ENCODE assay signal across 8 mouse cellular contexts in the genomic region with DNA sequence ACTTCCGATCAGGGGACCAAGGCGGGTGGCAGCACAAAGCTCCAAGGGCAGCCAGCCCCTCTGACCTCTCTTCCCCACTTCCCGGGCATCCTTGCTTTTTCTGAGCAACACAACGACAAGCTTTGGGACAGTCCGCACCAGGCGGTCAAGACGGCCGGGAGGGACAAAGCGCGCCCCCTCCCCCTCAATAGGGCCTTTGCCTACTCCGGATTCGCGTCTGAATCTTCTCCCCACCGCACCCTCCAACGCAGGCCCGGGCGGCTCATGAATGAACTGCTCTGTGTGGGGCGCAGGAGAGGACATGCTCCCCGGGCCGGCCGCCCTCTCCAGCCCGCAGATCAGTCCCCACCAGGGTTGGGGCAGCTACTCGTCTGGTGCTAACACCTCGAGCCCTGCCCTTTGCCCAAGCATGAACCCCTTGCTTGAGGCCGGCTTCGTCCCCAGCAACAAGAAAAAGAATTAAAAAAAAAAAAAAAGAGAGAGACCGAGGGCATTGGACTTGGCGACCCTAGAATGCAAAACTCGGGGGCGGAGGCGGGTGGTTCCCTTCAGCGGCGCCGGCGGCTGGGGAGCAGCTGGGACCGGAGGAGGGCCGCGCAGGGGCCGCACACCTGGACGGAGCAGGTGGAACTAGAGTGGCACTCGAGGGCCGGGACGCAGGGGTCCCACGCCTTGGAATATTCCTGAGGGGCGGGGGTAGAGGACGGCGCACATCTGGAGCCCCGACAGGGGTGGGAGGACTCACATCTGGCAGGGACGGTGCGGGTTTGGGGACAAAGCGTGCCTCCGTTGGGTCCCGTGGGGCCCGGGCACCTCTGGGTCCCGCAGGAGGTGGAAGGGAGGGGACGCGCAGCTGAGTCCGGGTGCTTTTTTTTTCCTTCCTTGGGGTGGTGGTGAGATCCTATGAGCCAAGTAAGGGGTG. TPM values are rescaled to one million over a fixed set of nuclear protein-coding genes. Genes with fewer than 3 reads are reported as not detected.
DNase-seq lines count a peak whose midpoint lies in the region; ATAC-seq and TF ChIP-seq lines count a peak whose summit lies in the region.

No protein-coding gene starts in this region.

- H3K9me3 ChIP-seq in G1E (replicated peaks): no peaks in the 10 kb centered on the region
- no peaks in the 10 kb centered on the region for H3K9me3 ChIP-seq in liver, embryonic 16.5 days (replicated peaks; ENCODE audit: control insufficient read depth, low read length)
- no peaks in the 10 kb centered on the region for H3K9me3 ChIP-seq in neural tube, embryonic 14.5 days (ENCODE audit: control insufficient read depth, low read length)

- peak; percentile 32; the same call in 1 of the 2 replicates for ATAC-seq in G1E (ENCODE audit: extremely low read depth, insufficient number of reproducible peaks, low FRiP score, poor library complexity, severe bottlenecking)
- ATAC-seq in common myeloid progenitor, adult 5-6 weeks (replicated peaks; ENCODE audit: low read depth, poor library complexity, severe bottlenecking): peak; percentile 54
- peak; percentile 36 for ATAC-seq in granulocyte monocyte progenitor cell, adult 5-6 weeks (replicated peaks; ENCODE audit: poor library complexity, severe bottlenecking)
- ATAC-seq in liver, embryonic 16.5 days (ENCODE audit: low read depth): peak; percentile 46
- peak; percentile 71 for ATAC-seq in neural tube, embryonic 14.5 days (ENCODE audit: low read depth)

- DNase-seq in 3T3-L1 (ENCODE audit: low read depth, low spot score) (peak; percentile 48), G1E (ENCODE audit: low spot score) (peak; percentile 73)
- DNase-seq in kidney, adult 9 months: peak; percentile 46
- peak; percentile 41 to 63 for DNase-seq in thymus, postnatal 36 days

- H3K4me2 ChIP-seq in liver, embryonic 16.5 days (ENCODE audit: low read depth, low read length): peak overlapping the region; percentile 99
- H3K4me2 ChIP-seq in neural tube, embryonic 14.5 days (ENCODE audit: low read depth, low read length): peak overlapping the region; percentile 64

- peaks cover 55% of the 10 kb centered on the region for H3K4me1 ChIP-seq in G1E (ENCODE audit: insufficient read depth, low read depth, low read length)
- H3K4me1 ChIP-seq in liver, embryonic 16.5 days (ENCODE audit: control insufficient read depth, low read depth, low read length): peaks cover 31% of the 10 kb centered on the region
- peaks cover 21% of the 10 kb centered on the region for H3K4me1 ChIP-seq in neural tube, embryonic 14.5 days (ENCODE audit: control insufficient read depth, insufficient read depth, low read length)

- peak overlapping the region; percentile 75 for H3K27ac ChIP-seq in liver, embryonic 16.5 days (ENCODE audit: low read length)
- H3K27ac ChIP-seq in neural tube, embryonic 14.5 days (ENCODE audit: low read depth, low read length): peak overlapping the region; percentile 92

- peak overlapping the region; percentile 77 for H3K4me3 ChIP-seq in G1E (ENCODE audit: low read depth, low read length)
- H3K4me3 ChIP-seq in liver, embryonic 16.5 days (ENCODE audit: low read depth, low read length): peak overlapping the region; percentile 74
- peak overlapping the region; percentile 88 for H3K4me3 ChIP-seq in neural tube, embryonic 14.5 days (ENCODE audit: low read depth, low read length)

- 1% methylated on average over 58 of the region's 58 CpGs for WGBS in liver, embryonic 16.5 days (ENCODE audit: insufficient replicate concordance)
- 1% methylated on average over 58 of the region's 58 CpGs for WGBS in neural tube, embryonic 14.5 days

- H3K36me3 ChIP-seq in G1E (replicated peaks): peaks cover 40% of the 10 kb centered on the region
- H3K36me3 ChIP-seq in liver, embryonic 16.5 days (ENCODE audit: control insufficient read depth, insufficient read depth): no peaks in the 10 kb centered on the region
- no peaks in the 10 kb centered on the region for H3K36me3 ChIP-seq in neural tube, embryonic 14.5 days (ENCODE audit: control insufficient read depth, insufficient read depth, low read length)

- H3K27me3 ChIP-seq in G1E (ENCODE audit: insufficient read depth, low read length): no peaks in the 10 kb centered on the region
- no peaks in the 10 kb centered on the region for H3K27me3 ChIP-seq in liver, embryonic 16.5 days (ENCODE audit: control insufficient read depth, insufficient read depth, low read depth, low read length)
- H3K27me3 ChIP-seq in neural tube, embryonic 14.5 days (ENCODE audit: control insufficient read depth, insufficient read depth, low read length): no peaks in the 10 kb centered on the region

- H3K9ac ChIP-seq in liver, embryonic 16.5 days (ENCODE audit: low read depth, low read length): peak overlapping the region; percentile 88
- H3K9ac ChIP-seq in neural tube, embryonic 14.5 days (replicated peaks; ENCODE audit: low read depth, low read length): peak overlapping the region; percentile 93

- TF ChIP-seq CTCF in G1E (IDR thresholded peaks at IDR 0.05; ENCODE audit: low read depth, low read length): no peak

RNA-seq across cellular contexts. Expression of a gene that starts 0.7 kb away (rescaled TPM):
- total RNA-seq in G1E (2014; fragmentation: Nextera tagmentation) (36.2 and 36.8 TPM in 2 replicates), G1E (2017) (17.3 and 29.6 TPM in 2 replicates)
- polyA plus RNA-seq in G1E (2012): 237 and 310 TPM in 2 replicates
- 11.0 and 14.4 TPM in 2 replicates for total RNA-seq in common myeloid progenitor, adult 5-6 weeks (2017)
- 81.2 and 91.4 TPM in 2 replicates for total RNA-seq in granulocyte monocyte progenitor cell, adult 5-6 weeks (2014; fragmentation: Nextera tagmentation)
- 10.6 and 36.8 TPM in 2 replicates for total RNA-seq in granulocyte monocyte progenitor cell, adult 5-6 weeks (2017)
- 94.4 and 99.9 TPM in 2 replicates for polyA plus RNA-seq in liver, embryonic 16.5 days (2015; fragmentation: Nextera tagmentation; extraction: Ambion mirVana)
- polyA plus RNA-seq in neural tube, embryonic 14.5 days (2014; fragmentation: Nextera tagmentation; extraction: Ambion mirVana): 110 and 129 TPM in 2 replicates

RNA-seq across cellular contexts. Expression of a gene that starts 1.3 kb away (rescaled TPM):
- total RNA-seq in G1E (2014; fragmentation: Nextera tagmentation) (22.6 and 25.0 TPM in 2 replicates), G1E (2017) (8.7 and 9.9 TPM in 2 replicates)
- polyA plus RNA-seq in G1E (2012): 18.6 and 21.6 TPM in 2 replicates
- total RNA-seq in common myeloid progenitor, adult 5-6 weeks (2017): 5.2 and 7.0 TPM in 2 replicates
- total RNA-seq in granulocyte monocyte progenitor cell, adult 5-6 weeks (2014; fragmentation: Nextera tagmentation): 4.0 and 7.5 TPM in 2 replicates
- 3.4 and 5.6 TPM in 2 replicates for total RNA-seq in granulocyte monocyte progenitor cell, adult 5-6 weeks (2017)
- polyA plus RNA-seq in liver, embryonic 16.5 days (2015; fragmentation: Nextera tagmentation; extraction: Ambion mirVana): 8.2 and 10.0 TPM in 2 replicates
- polyA plus RNA-seq in neural tube, embryonic 14.5 days (2014; fragmentation: Nextera tagmentation; extraction: Ambion mirVana): 108 and 117 TPM in 2 replicates

RNA-seq across cellular contexts. Expression of a gene that starts 26.3 kb away (rescaled TPM):
- total RNA-seq in G1E (2014; fragmentation: Nextera tagmentation) (not detected in 2 replicates), G1E (2017) (not detected in 2 replicates)
- polyA plus RNA-seq in G1E (2012): not detected in 2 replicates
- 0.27 and 0.34 TPM in 2 replicates for total RNA-seq in common myeloid progenitor, adult 5-6 weeks (2017)
- 0.26 TPM in 1 of 2 replicates, not detected in the other for total RNA-seq in granulocyte monocyte progenitor cell, adult 5-6 weeks (2014; fragmentation: Nextera tagmentation)
- total RNA-seq in granulocyte monocyte progenitor cell, adult 5-6 weeks (2017): 0.69 TPM in 1 of 2 replicates, not detected in the other
- polyA plus RNA-seq in liver, embryonic 16.5 days (2015; fragmentation: Nextera tagmentation; extraction: Ambion mirVana): 0.08 and 0.41 TPM in 2 replicates
- polyA plus RNA-seq in neural tube, embryonic 14.5 days (2014; fragmentation: Nextera tagmentation; extraction: Ambion mirVana): 3.4 TPM in 1 of 2 replicates, not detected in the other

RNA-seq across cellular contexts. Expression of a gene that starts 48.2 kb away (rescaled TPM):
- total RNA-seq in G1E (2014; fragmentation: Nextera tagmentation) (11.8 TPM in 1 of 2 replicates, not detected in the other), G1E (2017) (3.6 and 4.4 TPM in 2 replicates)
- polyA plus RNA-seq in G1E (2012): 2.2 and 2.7 TPM in 2 replicates
- not detected in 2 replicates for total RNA-seq in common myeloid progenitor, adult 5-6 weeks (2017)
- total RNA-seq in granulocyte monocyte progenitor cell, adult 5-6 weeks (2014; fragmentation: Nextera tagmentation): not detected in 2 replicates
- total RNA-seq in granulocyte monocyte progenitor cell, adult 5-6 weeks (2017): not detected in 2 replicates
- polyA plus RNA-seq in liver, embryonic 16.5 days (2015; fragmentation: Nextera tagmentation; extraction: Ambion mirVana): not detected in 2 replicates
- polyA plus RNA-seq in neural tube, embryonic 14.5 days (2014; fragmentation: Nextera tagmentation; extraction: Ambion mirVana): not detected in 2 replicates

Comparison
In these comparisons a context has a peak if more than half of its experiments do, and no peak if none do; other contexts are left out.
1. Peak in every context shown above with its lines: DNase-seq, ATAC-seq, H3K4me3 ChIP-seq and H3K27ac ChIP-seq.